Comparison of ENCODE assay signal across 8 mouse cellular contexts in the genomic region with DNA sequence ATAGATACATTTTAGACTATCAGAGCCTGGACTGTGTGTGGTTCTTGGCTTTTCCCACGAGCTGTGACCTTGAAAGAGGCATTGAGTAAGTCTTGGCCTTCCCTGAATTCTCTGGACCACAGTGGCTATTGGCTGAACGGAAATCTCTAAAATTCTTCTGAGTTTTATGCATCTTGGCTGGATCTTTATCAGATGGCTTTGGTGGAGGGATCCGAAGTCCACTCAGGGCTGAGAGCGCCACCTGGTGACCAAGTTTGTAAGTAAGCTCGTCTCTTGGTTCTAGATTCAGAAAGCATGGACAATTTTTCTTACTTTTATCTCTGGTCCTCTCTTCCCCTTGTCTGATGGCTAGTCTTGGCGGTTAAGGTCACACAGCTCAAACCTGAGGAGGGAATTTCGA. TPM values are rescaled to one million over a fixed set of nuclear protein-coding genes. Genes with fewer than 3 reads are reported as not detected.
A peak's percentile ranks its signal among the peaks of the same experiment; 100 is the strongest.
DNase-seq lines count a peak whose midpoint lies in the region; ATAC-seq and TF ChIP-seq lines count a peak whose summit lies in the region.

No protein-coding gene starts in this region.

- H3K36me3 ChIP-seq in midbrain, embryonic 14.5 days (ENCODE audit: control insufficient read depth, insufficient read depth, low read length), result no peaks in the 10 kb centered on the region
- H3K36me3 ChIP-seq in midbrain, embryonic 15.5 days (replicated peaks), result no peaks in the 10 kb centered on the region
- H3K36me3 ChIP-seq in lung, embryonic 14.5 days (ENCODE audit: insufficient read depth), result no peaks in the 10 kb centered on the region

- no peak overlapping the region for H3K27ac ChIP-seq in midbrain, embryonic 14.5 days (replicated peaks; ENCODE audit: low read depth, low read length)
- H3K27ac ChIP-seq in midbrain, embryonic 15.5 days, result no peak overlapping the region
- no peak overlapping the region for H3K27ac ChIP-seq in lung, embryonic 14.5 days (ENCODE audit: low read depth)

- H3K4me3 ChIP-seq in midbrain, embryonic 14.5 days (replicated peaks; ENCODE audit: low read depth, low read length), result no peak overlapping the region
- no peak overlapping the region for H3K4me3 ChIP-seq in midbrain, embryonic 15.5 days
- no peak overlapping the region for H3K4me3 ChIP-seq in lung, embryonic 14.5 days (ENCODE audit: low read depth, low read length)

- TF ChIP-seq CTCF in lung, embryonic 14.5 days (IDR thresholded peaks at IDR 0.05; ENCODE audit: low read depth), result peak; percentile 63

- no peak for ATAC-seq in midbrain, embryonic 14.5 days (ENCODE audit: low FRiP score, low TSS enrichment)
- no peak for ATAC-seq in midbrain, embryonic 15.5 days (replicated peaks)
- no peak for ATAC-seq in lung, embryonic 14.5 days (ENCODE audit: insufficient read depth)

- H3K9ac ChIP-seq in midbrain, embryonic 14.5 days (replicated peaks; ENCODE audit: low read length), result no peak overlapping the region
- no peak overlapping the region for H3K9ac ChIP-seq in midbrain, embryonic 15.5 days
- H3K9ac ChIP-seq in lung, embryonic 14.5 days, result no peak overlapping the region

- no peaks in the 10 kb centered on the region for H3K9me3 ChIP-seq in midbrain, embryonic 14.5 days (ENCODE audit: control insufficient read depth, low read length)
- H3K9me3 ChIP-seq in midbrain, embryonic 15.5 days, result no peaks in the 10 kb centered on the region
- H3K9me3 ChIP-seq in lung, embryonic 14.5 days (ENCODE audit: low read depth, low read length), result no peaks in the 10 kb centered on the region

- H3K27me3 ChIP-seq in midbrain, embryonic 14.5 days (ENCODE audit: control insufficient read depth, insufficient read depth, low read length), result no peaks in the 10 kb centered on the region
- H3K27me3 ChIP-seq in midbrain, embryonic 15.5 days (replicated peaks), result no peaks in the 10 kb centered on the region
- no peaks in the 10 kb centered on the region for H3K27me3 ChIP-seq in lung, embryonic 14.5 days (ENCODE audit: insufficient read depth, low read length)

- DNase-seq in midbrain, embryonic 14.5 days, result peak; percentile 83
- peak; percentile 39 for DNase-seq in c-Kit-negative CD71-positive TER-119-positive erythroid progenitor cells, embryonic 14.5 days (ENCODE audit: low read depth, low spot score)
- DNase-seq in forelimb bud, embryonic 11.5 days (ENCODE audit: low read depth, low spot score), result peak; percentile 60
- peak; percentile 95 for DNase-seq in kidney, postnatal 10 days
- DNase-seq in lung, embryonic 14.5 days, result peak; percentile 90
- peak; percentile 71 to 85 for DNase-seq in right cerebral cortex, postnatal 10 days (ENCODE audit: low spot score in 2 of 2)
- peak; percentile 66 to 78 for DNase-seq in urinary bladder, postnatal 36 days (ENCODE audit: low spot score in 2 of 2)

- 80% methylated on average over 7 of the region's 7 CpGs for WGBS in midbrain, embryonic 14.5 days
- WGBS in midbrain, embryonic 15.5 days, result 74% methylated on average over 7 of the region's 7 CpGs
- WGBS in lung, embryonic 14.5 days, result 62% methylated on average over 7 of the region's 7 CpGs

- no peaks in the 10 kb centered on the region for H3K4me1 ChIP-seq in midbrain, embryonic 14.5 days (ENCODE audit: control insufficient read depth, insufficient read depth, low read length)
- H3K4me1 ChIP-seq in midbrain, embryonic 15.5 days, result no peaks in the 10 kb centered on the region
- no peaks in the 10 kb centered on the region for H3K4me1 ChIP-seq in lung, embryonic 14.5 days (ENCODE audit: insufficient read depth)

- no peak overlapping the region for H3K4me2 ChIP-seq in midbrain, embryonic 14.5 days (ENCODE audit: low read length)
- no peak overlapping the region for H3K4me2 ChIP-seq in midbrain, embryonic 15.5 days
- no peak overlapping the region for H3K4me2 ChIP-seq in lung, embryonic 14.5 days

RNA-seq across cellular contexts. Expression of a gene that starts 13.9 kb away (rescaled TPM):
- polyA plus RNA-seq in midbrain, embryonic 14.5 days (2014; fragmentation: Nextera tagmentation; extraction: Ambion mirVana), result 0.24 and 1.3 TPM in 2 replicates
- polyA plus RNA-seq in midbrain, embryonic 15.5 days (2015; fragmentation: Nextera tagmentation; extraction: Ambion mirVana), result 1.0 and 2.1 TPM in 2 replicates
- 6.8 and 7.0 TPM in 2 replicates for polyA plus RNA-seq in lung, embryonic 14.5 days (2014; fragmentation: Nextera tagmentation; extraction: Ambion mirVana)

RNA-seq across cellular contexts. Expression of a gene that starts 17.5 kb away (rescaled TPM):
- 1,041 and 1,069 TPM in 2 replicates for polyA plus RNA-seq in midbrain, embryonic 14.5 days (2014; fragmentation: Nextera tagmentation; extraction: Ambion mirVana)
- 1,104 and 1,156 TPM in 2 replicates for polyA plus RNA-seq in midbrain, embryonic 15.5 days (2015; fragmentation: Nextera tagmentation; extraction: Ambion mirVana)
- 705 and 755 TPM in 2 replicates for polyA plus RNA-seq in lung, embryonic 14.5 days (2014; fragmentation: Nextera tagmentation; extraction: Ambion mirVana)

RNA-seq across cellular contexts. Expression of a gene that starts 52.2 kb away (rescaled TPM):
- 238 and 242 TPM in 2 replicates for polyA plus RNA-seq in midbrain, embryonic 14.5 days (2014; fragmentation: Nextera tagmentation; extraction: Ambion mirVana)
- polyA plus RNA-seq in midbrain, embryonic 15.5 days (2015; fragmentation: Nextera tagmentation; extraction: Ambion mirVana), result 290 and 311 TPM in 2 replicates
- 67.1 and 70.9 TPM in 2 replicates for polyA plus RNA-seq in lung, embryonic 14.5 days (2014; fragmentation: Nextera tagmentation; extraction: Ambion mirVana)

Comparison
In these comparisons a context has a peak if more than half of its experiments do, and no peak if none do; other contexts are left out.
1. DNase-seq: peak in every context shown above with its lines; median percentile 95 in kidney, postnatal 10 days; 90 in lung, embryonic 14.5 days; 83 in midbrain, embryonic 14.5 days; 78 in right cerebral cortex, postnatal 10 days; 72 in urinary bladder, postnatal 36 days; 60 in forelimb bud, embryonic 11.5 days; 39 in c-Kit-negative CD71-positive TER-119-positive erythroid progenitor cells, embryonic 14.5 days.